Mouse (Mus musculus): ENCODE measurements at regions not wholly inside any gene's neighbourhood (a gene's known extent, or its start where the extent isn't known, plus 50 kb on each side); places are given as distances from the start of the nearest gene placed in this dataset.

DNA sequence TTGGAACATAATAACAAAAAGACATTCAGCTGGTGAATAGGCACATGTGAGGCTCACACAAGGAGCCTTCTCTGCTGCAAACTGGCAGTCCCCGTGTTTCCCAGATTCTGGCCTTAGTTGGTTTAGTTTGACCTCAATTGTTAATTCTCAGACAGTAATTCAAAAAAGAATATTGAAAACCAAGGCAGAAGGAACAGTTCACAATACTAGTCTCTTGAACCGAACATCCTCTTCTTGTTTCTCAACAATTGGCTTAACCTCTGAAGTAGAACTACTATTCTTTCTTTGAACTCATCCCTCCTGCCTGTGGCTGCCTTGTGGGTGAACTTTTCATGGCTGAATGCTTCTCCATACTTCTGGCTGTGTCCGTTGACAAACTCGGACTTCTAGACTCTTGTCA is 110.4 kb upstream of the Neil3 start:
- Histone ChIP-seq H3K27ac (no peak overlapping the region), H3K9ac (no peak overlapping the region), H3K36me3 (no peaks in the 10 kb centered on the region), H3K4me1 (replicated peaks) (no peaks in the 10 kb centered on the region), H3K27me3 (no peaks in the 10 kb centered on the region), H3K9me3 (replicated peaks) (no peaks in the 10 kb centered on the region), H3K4me2 (no peak overlapping the region), H3K4me3 (no peak overlapping the region)
- ATAC-seq (replicated peaks; ENCODE audit: insufficient number of reproducible peaks, insufficient read depth, low FRiP score, low read depth), result no peak
- 76% methylated on average over 4 of the region's 4 CpGs for WGBS

DNA sequence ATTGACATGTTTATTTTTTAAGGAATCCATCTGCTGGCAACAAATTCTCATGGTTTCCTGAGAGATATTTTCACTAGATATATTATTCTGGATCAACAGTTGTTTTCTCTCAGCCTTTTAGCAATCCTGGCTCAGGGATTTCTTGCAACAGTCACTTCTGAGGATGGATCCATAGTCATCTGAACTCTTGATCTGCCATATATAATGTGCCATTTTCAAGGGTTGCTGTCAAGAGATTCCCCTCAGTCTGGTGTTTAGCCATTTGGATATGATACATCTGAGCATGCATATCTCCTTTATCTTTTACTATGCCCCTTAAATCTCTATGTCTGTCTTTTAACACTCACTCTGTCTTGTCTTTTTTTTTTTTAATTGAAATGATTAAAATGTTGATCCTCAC is 130.3 kb upstream of the Neil3 start:
- no peaks in the 10 kb centered on the region for H3K36me3 ChIP-seq
- H3K4me3 ChIP-seq, result no peak overlapping the region
- no peaks in the 10 kb centered on the region for H3K4me1 ChIP-seq (replicated peaks)
- no peaks in the 10 kb centered on the region for H3K9me3 ChIP-seq (replicated peaks)
- no peaks in the 10 kb centered on the region for H3K27me3 ChIP-seq
- no peak overlapping the region for H3K27ac ChIP-seq
- ATAC-seq (replicated peaks; ENCODE audit: insufficient number of reproducible peaks, insufficient read depth, low FRiP score, low read depth), result no peak
- no peak overlapping the region for H3K4me2 ChIP-seq
- H3K9ac ChIP-seq, result no peak overlapping the region

DNA sequence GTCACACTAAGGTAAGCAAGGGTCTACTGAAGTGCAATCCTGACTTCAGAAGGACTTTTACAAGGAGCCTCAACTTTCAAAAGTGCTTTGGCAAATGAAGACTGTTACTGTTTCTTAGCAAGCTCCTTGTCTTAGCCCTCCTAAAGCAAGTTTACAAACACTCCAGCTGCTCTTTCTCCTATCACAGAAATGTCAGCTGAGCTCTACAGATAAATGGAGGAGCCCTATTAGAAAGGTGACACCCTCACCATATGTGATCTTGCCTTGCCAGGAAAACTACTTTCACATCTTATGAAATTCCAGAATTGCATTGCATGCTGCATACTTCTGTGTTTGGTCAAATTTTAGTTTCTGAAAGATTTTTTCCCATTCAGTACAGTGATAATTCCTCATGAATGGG is 136.6 kb upstream of the Neil3 start:
- Histone ChIP-seq H3K9ac (no peak overlapping the region), H3K36me3 (no peaks in the 10 kb centered on the region), H3K27me3 (no peaks in the 10 kb centered on the region), H3K4me1 (replicated peaks) (no peaks in the 10 kb centered on the region), H3K27ac (no peak overlapping the region), H3K4me3 (no peak overlapping the region), H3K9me3 (replicated peaks) (no peaks in the 10 kb centered on the region), H3K4me2 (no peak overlapping the region)
- ATAC-seq (replicated peaks; ENCODE audit: insufficient number of reproducible peaks, insufficient read depth, low FRiP score, low read depth), result no peak

DNA sequence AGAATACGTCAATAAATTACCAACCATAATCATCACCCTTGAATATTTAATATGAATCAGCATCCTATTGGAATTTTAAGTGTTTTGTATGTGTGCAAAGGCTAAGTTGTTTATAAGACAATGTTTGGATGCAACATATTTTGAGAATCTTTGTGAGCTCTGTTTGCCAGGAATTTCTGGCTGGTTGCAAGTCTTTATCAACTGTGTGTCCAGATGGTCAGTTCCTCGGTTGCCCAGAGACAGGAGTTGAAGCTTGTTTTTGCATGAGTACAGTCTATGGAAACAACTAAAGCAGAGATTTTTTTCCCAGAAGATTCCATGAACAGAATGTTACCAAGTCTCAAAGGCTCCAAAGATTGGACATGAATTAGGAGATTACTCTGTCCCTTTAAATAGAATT is 142.0 kb upstream of the Neil3 start:
- H3K27ac ChIP-seq, result no peak overlapping the region
- H3K4me2 ChIP-seq, result no peak overlapping the region
- no peaks in the 10 kb centered on the region for H3K36me3 ChIP-seq
- H3K27me3 ChIP-seq, result no peaks in the 10 kb centered on the region
- 56% methylated on average over 2 of the region's 2 CpGs for WGBS
- H3K9me3 ChIP-seq (replicated peaks), result no peaks in the 10 kb centered on the region
- no peak overlapping the region for H3K4me3 ChIP-seq
- H3K9ac ChIP-seq, result no peak overlapping the region
- no peak for ATAC-seq (replicated peaks; ENCODE audit: insufficient number of reproducible peaks, insufficient read depth, low FRiP score, low read depth)
- H3K4me1 ChIP-seq (replicated peaks), result no peaks in the 10 kb centered on the region

DNA sequence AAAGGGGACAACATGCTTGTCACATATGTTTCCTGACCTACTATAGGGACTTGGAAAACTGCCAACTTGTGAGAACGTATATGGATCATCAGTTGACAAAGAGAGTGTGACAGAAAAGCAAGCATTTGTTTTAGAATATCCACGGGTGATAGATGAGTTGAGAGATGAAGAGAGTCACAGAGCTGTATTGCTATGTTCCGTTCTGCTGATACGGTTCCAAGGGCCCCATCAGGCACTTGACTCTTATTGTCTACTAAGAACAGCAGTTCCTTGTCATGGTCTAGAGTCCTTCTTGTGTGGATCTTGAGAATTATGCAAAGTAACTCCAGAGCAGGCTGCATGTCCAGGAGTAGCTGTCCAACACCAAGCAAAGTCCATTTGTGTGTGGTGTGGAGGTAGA is 143.0 kb upstream of the Neil3 start:
- no peak overlapping the region for H3K9ac ChIP-seq
- no peaks in the 10 kb centered on the region for H3K4me1 ChIP-seq (replicated peaks)
- 63% methylated on average over 4 of the region's 4 CpGs for WGBS
- H3K4me2 ChIP-seq, result no peak overlapping the region
- H3K27ac ChIP-seq, result no peak overlapping the region
- no peaks in the 10 kb centered on the region for H3K9me3 ChIP-seq (replicated peaks)
- no peaks in the 10 kb centered on the region for H3K27me3 ChIP-seq
- H3K36me3 ChIP-seq, result no peaks in the 10 kb centered on the region
- ATAC-seq (replicated peaks; ENCODE audit: insufficient number of reproducible peaks, insufficient read depth, low FRiP score, low read depth), result no peak
- H3K4me3 ChIP-seq, result no peak overlapping the region

DNA sequence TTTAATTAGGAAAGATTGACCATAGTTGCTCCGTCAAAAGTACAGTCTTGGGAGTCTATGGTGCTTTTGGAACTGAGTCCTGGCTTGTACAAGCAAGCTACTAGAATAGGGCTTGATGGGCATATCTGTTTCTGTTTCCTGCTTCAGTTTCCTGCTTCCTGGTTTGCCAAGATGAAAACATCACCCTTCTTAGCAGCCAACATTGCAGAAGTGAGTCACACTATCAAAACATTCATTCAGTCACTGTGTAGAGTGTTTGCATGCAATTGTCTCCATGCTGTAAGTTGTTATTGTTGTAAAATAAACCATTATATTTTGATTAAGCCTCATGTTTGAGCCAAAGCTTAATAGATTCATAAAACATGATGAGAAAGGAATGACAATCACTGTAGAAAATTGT is 149.3 kb upstream of the Neil3 start:
- H3K27ac ChIP-seq, result no peak overlapping the region
- H3K9ac ChIP-seq, result no peak overlapping the region
- H3K36me3 ChIP-seq, result no peaks in the 10 kb centered on the region
- ATAC-seq (replicated peaks; ENCODE audit: insufficient number of reproducible peaks, insufficient read depth, low FRiP score, low read depth), result no peak
- H3K27me3 ChIP-seq, result no peaks in the 10 kb centered on the region
- no peaks in the 10 kb centered on the region for H3K9me3 ChIP-seq (replicated peaks)
- H3K4me3 ChIP-seq, result no peak overlapping the region
- H3K4me1 ChIP-seq (replicated peaks), result no peaks in the 10 kb centered on the region
- H3K4me2 ChIP-seq, result no peak overlapping the region
- 69% methylated on average over 1 of the region's 1 CpGs for WGBS

DNA sequence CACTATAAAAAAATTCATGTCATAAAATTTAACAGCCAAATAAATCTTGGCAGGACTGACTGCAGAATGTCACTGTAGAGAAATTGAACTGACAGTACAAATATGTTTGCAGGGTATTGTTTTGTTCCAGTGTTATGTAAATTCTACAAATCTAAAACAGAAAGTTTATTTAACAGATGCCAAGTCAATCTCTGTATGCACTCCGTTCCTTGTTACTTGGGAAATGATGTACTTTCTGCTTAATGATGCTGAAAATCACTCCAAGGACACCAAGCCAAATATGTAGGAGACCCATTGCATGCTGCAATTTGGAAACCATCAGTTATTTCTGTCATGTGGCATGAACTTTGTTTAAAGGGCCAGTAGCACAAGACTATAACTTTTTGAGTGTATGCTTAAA is 182.3 kb upstream of the Neil3 start:
- no peak overlapping the region for H3K9ac ChIP-seq
- H3K4me1 ChIP-seq (replicated peaks), result no peaks in the 10 kb centered on the region
- no peaks in the 10 kb centered on the region for H3K36me3 ChIP-seq
- H3K9me3 ChIP-seq (replicated peaks), result no peaks in the 10 kb centered on the region
- no peak overlapping the region for H3K27ac ChIP-seq
- 65% methylated on average over 1 of the region's 1 CpGs for WGBS
- no peak overlapping the region for H3K4me2 ChIP-seq
- H3K4me3 ChIP-seq, result no peak overlapping the region
- no peaks in the 10 kb centered on the region for H3K27me3 ChIP-seq
- ATAC-seq (replicated peaks; ENCODE audit: insufficient number of reproducible peaks, insufficient read depth, low FRiP score, low read depth), result no peak

DNA sequence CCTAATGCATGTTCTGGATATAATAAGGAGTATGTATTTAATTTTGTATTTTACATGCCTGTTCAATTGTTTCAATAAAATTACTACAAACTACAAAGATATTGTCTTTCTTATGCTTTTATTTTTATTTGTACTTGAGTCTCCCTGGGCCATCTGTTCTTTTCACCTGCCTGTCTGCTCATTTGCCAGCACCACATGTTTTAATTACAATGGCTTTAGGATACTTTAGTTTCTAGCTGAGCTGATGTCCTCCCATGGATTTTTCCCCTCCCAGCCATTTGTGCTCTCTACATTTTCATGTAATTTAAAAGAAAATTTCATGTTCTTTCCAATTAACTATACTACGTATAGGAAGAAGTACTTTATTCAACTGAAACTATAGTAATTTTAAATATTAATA is 188.5 kb upstream of the Neil3 start:
- Histone ChIP-seq H3K4me1 (replicated peaks) (no peaks in the 10 kb centered on the region), H3K9ac (no peak overlapping the region), H3K27ac (no peak overlapping the region), H3K27me3 (no peaks in the 10 kb centered on the region), H3K4me3 (no peak overlapping the region), H3K36me3 (no peaks in the 10 kb centered on the region), H3K4me2 (no peak overlapping the region), H3K9me3 (replicated peaks) (no peaks in the 10 kb centered on the region)
- no peak for ATAC-seq (replicated peaks; ENCODE audit: insufficient number of reproducible peaks, insufficient read depth, low FRiP score, low read depth)
- 87% methylated on average over 1 of the region's 1 CpGs for WGBS

DNA sequence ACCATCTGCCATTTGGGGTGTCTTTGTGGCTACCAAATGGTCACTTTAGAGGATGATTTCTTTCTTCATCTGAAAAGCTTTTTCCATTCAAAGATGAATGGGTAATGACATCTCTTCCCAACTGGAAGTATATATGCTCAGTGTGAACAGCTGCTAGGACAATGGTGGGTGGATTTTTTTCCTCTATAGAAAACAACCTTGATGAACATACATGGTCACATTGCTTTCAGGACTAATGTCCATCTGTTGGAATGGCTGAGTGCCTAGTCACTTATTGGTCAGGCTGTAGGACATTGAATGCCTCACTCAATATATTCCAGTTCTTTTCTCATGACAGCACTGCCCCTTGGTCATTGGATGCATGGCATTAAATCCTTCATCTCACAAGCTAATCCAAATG is 209.0 kb upstream of the Neil3 start:
- Histone ChIP-seq H3K9ac (no peak overlapping the region), H3K27ac (no peak overlapping the region), H3K4me1 (replicated peaks) (no peaks in the 10 kb centered on the region), H3K9me3 (replicated peaks) (no peaks in the 10 kb centered on the region), H3K27me3 (no peaks in the 10 kb centered on the region), H3K4me2 (no peak overlapping the region), H3K36me3 (no peaks in the 10 kb centered on the region), H3K4me3 (no peak overlapping the region)
- ATAC-seq (replicated peaks; ENCODE audit: insufficient number of reproducible peaks, insufficient read depth, low FRiP score, low read depth), result no peak

DNA sequence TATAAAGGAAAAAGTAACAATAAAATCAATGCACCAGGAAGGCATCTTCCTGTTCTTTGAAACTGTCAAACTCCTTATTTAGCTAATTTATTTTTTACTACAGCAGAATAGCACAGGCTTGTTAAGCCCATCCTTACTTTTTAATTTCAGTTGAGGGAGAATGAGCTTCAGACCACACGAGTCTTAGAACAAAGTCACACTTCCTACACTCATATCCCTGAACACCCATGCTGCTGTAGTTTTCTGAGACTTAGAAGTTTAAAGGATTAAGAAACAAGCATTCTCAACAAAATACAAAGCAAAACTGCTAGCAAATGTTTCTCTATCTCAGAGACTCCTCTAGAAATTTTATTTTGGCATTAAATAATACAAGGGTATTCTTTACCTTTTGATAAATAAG is 208.8 kb upstream of the Vegfc start:
- Histone ChIP-seq H3K9ac (no peak overlapping the region), H3K4me1 (replicated peaks) (no peaks in the 10 kb centered on the region), H3K4me2 (no peak overlapping the region), H3K27ac (no peak overlapping the region), H3K36me3 (no peaks in the 10 kb centered on the region), H3K27me3 (no peaks in the 10 kb centered on the region), H3K9me3 (replicated peaks) (no peaks in the 10 kb centered on the region), H3K4me3 (no peak overlapping the region)
- no peak for ATAC-seq (replicated peaks; ENCODE audit: insufficient number of reproducible peaks, insufficient read depth, low FRiP score, low read depth)
- 41% methylated on average over 1 of the region's 1 CpGs for WGBS

DNA sequence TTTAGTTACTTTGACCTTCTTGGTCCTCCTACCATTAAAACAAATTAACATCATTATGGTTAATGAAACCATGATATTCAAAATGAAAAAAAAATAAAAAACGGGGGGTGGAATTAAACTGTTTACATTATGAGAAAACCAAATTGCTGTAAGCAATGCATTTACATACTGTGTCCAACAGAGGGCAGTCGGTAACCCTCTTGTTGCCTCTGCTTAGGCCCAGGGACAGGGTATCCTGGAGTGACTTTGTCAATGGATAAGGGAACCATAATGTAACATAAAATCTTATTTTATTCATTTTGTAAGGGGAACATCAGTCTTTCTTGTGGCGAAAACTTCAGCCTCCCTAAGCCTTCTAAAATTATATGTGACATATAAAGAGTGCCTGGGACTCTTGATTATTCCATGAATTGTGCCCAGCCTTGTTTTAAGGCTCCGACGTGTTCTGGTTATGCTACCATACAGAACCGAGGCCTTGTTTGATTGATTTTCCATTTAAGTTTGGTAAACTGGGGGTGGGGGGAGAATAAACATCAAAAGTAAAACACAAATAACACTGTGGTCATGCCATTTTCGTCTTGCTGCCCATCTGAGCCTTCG is 207.3 kb upstream of the Vegfc start:
- Histone ChIP-seq H3K9me3 (replicated peaks) (no peaks in the 10 kb centered on the region), H3K27ac (no peak overlapping the region), H3K36me3 (no peaks in the 10 kb centered on the region), H3K4me3 (no peak overlapping the region), H3K9ac (no peak overlapping the region), H3K27me3 (no peaks in the 10 kb centered on the region), H3K4me2 (no peak overlapping the region), H3K4me1 (replicated peaks) (no peaks in the 10 kb centered on the region)
- ATAC-seq (replicated peaks; ENCODE audit: insufficient number of reproducible peaks, insufficient read depth, low FRiP score, low read depth), result no peak
- WGBS, result 62% methylated on average over 8 of the region's 8 CpGs

DNA sequence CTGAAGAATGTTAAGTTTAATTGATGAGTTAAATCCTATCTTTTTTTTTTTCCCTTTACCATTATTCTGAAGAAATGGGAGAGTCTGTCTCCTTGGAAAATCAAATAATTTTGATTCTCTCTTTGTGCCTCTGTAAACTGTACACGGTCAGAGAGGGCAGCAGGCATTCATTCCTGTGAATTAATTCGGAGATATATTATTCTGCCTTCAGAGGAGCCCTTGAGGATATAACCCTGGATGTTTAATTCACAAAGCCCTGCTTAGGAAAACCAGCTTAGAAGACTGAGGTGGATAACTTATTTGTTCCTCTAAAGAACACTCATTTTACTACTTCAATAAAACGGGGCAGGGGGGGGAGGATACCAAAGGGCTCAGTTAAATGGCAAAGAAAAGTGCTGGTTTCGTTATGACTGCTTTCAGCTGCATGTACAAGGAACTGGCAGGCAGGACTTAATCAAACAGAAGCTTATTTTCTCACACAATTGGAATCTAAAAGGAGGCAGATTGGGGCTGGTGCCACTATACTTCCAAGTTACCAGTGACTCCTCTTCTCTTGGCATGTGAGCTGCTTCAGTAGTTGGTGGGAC is 205.3 kb upstream of the Vegfc start:
- Histone ChIP-seq H3K27ac (no peak overlapping the region), H3K4me1 (replicated peaks) (no peaks in the 10 kb centered on the region), H3K36me3 (no peaks in the 10 kb centered on the region), H3K4me2 (no peak overlapping the region), H3K4me3 (no peak overlapping the region), H3K9ac (no peak overlapping the region), H3K9me3 (replicated peaks) (no peaks in the 10 kb centered on the region), H3K27me3 (no peaks in the 10 kb centered on the region)
- no peak for ATAC-seq (replicated peaks; ENCODE audit: insufficient number of reproducible peaks, insufficient read depth, low FRiP score, low read depth)
- WGBS, result 62% methylated on average over 4 of the region's 4 CpGs

Measured in heart, embryonic 15.5 days (tissue).